Mouse (Mus musculus) urinary bladder, adult 2 months (tissue): ENCODE data around the gene Soat1. TPM values are rescaled to one million over a fixed set of nuclear protein-coding genes. Genes with fewer than 3 reads are reported as not detected.
"Not testable (repeated sequence)": the region's sequence is repeated elsewhere in the genome, so short reads cannot be mapped to it uniquely, and the experiment has no call there.

ENCODE experiments used
- DNase-seq: peaks from one replicate; pipeline ENCODE4 v3.0.0; 2022; ENCODE audit warnings: low spot score
- polyA plus RNA-seq: library from polyadenylated mRNA; depleted of rRNA; stranded (reverse); fragments of >200 nt; gene quantifications from 2 replicates; pipeline ENCODE4 v1.2.3, GENCODE M21; 2012; rRNA removed

The Soat1 gene
- 16.5 and 22.0 TPM in 2 replicates for polyA plus RNA-seq

DNA sequence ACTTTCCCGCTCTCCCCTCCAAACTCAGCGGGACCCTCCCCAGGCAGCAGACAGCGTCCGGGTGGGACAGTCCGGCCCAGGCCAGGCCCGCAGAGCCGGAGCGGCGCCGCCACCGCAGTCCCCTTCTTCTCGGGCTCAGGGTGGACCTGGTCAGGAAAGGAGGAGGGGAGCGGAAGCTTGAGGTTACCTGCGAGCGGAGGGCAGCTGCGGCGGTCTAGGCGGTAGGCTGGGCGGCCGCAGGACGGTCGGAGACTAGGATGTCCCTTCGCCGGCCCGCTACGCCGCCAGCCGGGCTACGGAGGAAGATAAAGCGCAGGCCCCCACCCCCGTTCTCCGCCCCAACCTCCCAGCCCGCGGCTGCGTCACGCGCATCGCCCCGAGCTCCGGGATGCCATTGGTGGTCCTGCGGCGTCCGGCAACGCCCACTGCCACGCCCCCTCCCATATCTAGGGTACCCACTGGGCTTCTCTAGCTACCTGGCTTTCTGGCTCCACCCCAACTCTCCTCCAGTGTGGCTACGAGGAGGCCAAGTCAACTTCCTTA is at the start of gene Soat1:
Gene Soat1, minus strand, starts transcription at position 371 of the 543 bp plus-strand sequence.
- peak; percentile 53 for DNase-seq

GRCm38 (mm10) chr1:156523842-156524241 is 49.7 kb upstream of the Soat1 start, which contains the start of gene Gm10031:
Gene Gm10031, plus strand, starts transcription at chr1:156524012.
- DNase-seq = not testable (repeated sequence)

- DNase-seq = no peak
These were observed 47.8 kb upstream of the Soat1 start for GRCm38 (mm10) chr1:156521796-156522517.

GRCm38 (mm10) chr1:156520136-156520780 is 46.1 kb upstream of the Soat1 start:
- no peak for DNase-seq

GRCm38 (mm10) chr1:156507753-156508152 is 33.6 kb upstream of the Soat1 start:
- no peak for DNase-seq

- DNase-seq = no peak
These were observed 31.8 kb upstream of the Soat1 start for GRCm38 (mm10) chr1:156505901-156506300.

DNA sequence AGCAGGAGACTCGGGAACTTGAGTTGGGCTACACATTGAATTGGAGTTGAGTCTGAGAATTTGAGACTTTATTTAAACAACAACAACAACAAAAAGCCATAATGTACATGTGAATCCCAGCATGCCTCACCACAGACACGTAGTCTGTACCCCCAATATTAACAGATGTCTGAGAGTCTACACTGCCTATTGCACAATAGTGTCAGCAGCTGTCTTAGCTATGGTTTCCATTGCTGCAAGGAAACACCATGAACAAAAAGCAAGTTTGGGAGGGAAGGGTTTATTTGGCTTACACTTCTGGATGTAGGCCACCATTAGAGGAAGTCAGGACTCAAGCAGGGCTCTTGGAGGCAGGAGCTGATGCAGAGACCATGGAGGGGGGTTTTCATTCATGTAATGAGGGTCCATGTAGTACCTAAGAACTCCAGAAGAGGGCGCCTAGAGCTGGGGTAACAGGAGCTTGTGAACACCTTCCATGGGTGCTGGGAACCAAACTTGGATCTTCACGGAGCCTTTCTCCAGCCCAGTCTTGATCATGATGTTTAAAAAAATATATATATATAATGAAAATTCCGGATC is 30.9 kb upstream of the Soat1 start:
- DNase-seq = no peak

DNA sequence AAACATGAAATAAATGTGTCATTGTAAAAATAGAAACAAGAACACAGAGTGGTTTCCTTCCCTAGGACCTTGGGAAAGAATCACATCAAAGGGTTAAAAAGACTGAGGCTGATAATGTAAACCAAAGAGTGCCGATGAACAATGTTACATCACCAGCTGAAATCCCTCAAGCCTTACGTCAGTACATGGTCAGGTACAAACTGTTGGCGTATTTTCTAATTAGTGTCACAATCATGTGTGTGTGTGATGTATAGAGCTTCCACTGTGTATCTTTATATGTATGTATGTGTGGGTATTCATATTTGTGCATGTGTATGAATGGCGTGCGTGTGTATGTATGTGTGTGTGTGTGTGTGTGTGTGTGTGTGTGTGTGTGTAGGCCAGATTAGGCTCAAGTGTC is 22.8 kb upstream of the Soat1 start:
- no peak for DNase-seq

- no peak for DNase-seq
These were observed 20.9 kb upstream of the Soat1 start for GRCm38 (mm10) chr1:156495025-156495424.

- DNase-seq = no peak
These were observed 17.2 kb upstream of the Soat1 start for GRCm38 (mm10) chr1:156491226-156491796.

- no peak for DNase-seq
These were observed 13.9 kb upstream of the Soat1 start for GRCm38 (mm10) chr1:156488031-156488430.

DNA sequence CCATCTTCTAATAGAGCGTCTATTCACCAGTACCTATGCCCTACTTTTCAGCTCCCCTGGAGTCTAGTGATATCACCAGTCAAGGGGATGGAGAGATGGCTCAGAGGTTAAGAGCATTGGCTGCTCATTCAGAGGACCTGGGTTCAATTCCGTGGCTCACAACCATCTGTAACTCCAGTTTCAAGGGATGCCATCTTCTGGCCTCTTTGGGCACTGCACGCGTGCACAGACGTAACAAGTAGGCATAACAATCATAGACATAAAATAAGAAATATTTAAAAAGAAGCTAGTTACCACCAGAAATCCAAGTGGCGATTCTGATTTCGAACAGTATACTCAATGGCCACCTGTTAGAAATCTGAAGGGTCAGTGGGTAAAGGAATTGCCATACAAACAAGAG is 13.4 kb upstream of the Soat1 start:
- DNase-seq = no peak

DNA sequence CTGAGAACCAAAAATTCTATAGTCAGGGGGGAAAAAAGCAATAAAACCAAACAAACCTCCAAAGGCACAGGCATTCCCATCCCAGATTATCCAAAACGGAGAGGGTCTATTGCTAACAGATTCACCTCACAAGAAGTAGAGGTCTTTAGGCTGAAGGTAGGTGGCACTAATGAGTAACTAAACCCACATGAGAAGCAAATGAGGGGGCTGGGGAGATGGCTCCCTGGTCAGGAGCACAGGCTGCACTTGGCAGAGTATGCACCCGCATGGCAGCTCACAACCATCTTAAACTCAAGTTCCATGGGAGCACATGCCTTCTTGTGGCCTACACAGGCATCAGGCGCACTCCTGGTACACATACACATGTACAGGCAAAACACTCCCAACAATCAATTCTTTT is 7.7 kb upstream of the Soat1 start:
- no peak for DNase-seq

DNA sequence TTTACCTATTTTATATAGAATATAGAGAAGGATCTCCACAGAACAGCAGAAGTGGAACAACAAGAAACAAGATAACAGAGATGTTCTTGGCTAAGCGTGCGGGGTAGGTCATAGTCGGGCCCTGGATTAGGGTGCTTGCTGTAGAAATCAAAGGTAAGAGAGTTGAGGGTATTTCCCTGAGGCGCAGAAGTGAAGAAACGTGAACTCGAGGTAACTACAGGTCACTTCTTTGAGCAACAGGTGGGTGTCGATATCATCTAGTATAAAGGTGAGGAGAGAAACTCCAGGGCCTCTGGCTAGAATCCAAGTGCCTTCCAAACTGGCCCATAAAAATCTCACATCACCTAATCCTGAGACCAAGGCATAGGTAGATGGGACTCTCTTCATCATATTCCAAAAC is 2.4 kb upstream of the Soat1 start:
- no peak for DNase-seq

GRCm38 (mm10) chr1:156476016-156476415 is 1.9 kb upstream of the Soat1 start:
- no peak for DNase-seq

DNA sequence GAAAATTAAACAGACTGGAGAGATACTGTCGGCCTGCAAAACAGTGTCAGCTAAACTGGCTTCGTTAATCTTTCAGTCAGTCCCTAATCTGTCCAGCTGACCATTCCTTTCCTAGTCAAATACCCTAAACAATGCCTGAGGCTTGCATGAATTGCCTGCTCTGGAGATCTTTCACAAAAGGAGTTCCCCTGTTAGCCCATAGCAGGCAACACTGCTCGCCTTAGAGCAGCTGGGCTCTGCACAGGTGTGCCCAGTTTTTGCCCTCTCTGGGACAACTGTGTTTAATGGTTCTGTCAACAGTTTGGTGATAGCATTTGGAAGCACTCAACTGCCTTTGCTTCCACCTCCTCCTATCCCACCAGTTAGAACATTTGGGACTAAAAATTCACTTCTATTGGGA is 723 bp upstream of the Soat1 start:
- no peak for DNase-seq

- DNase-seq = no peak
These were observed 1.1 kb downstream of the Soat1 start for GRCm38 (mm10) chr1:156473003-156473402.

DNA sequence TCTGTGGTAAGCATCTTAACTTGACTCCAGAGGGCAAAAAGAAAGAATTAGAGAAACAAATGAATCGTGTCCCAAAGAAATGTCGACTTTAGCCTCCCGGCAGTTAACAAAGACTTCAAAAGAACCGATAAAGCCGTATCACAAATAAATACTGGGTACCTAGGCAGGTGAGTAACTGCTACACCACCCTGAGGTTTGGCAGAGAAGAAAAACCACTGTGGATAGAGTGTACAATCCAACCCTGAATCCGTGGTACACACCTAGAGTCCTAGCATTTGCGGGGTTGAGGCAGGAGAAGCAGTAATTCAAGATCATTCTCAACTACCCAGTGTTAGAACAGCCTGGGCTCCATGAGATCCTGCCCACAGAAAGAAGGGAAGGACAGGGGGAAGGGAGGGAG is 2.2 kb downstream of the Soat1 start:
- DNase-seq = no peak

GRCm38 (mm10) chr1:156471071-156471470 is 3.1 kb downstream of the Soat1 start:
- DNase-seq = no peak

- DNase-seq = no peak
These were observed 3.6 kb downstream of the Soat1 start for GRCm38 (mm10) chr1:156470557-156470956.

DNA sequence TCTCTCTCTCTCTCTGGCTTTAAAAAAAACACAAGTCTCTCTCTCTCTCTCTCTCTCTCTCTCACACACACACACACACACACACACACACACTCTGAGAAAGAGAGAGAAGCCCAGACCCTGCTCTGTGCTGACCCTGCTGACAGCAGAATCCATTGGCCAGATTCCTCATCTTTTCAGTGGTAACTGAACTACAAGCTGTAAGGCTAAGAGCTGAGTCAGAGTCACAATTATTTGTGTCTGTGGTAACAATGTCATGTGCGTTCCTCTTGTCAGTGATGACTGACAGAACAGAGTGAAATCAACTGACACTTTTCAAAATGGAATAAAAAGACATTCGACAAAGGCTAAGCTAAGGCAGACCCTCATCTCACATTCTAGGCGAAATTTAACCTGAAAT is 5.6 kb downstream of the Soat1 start:
- no peak for DNase-seq

DNA sequence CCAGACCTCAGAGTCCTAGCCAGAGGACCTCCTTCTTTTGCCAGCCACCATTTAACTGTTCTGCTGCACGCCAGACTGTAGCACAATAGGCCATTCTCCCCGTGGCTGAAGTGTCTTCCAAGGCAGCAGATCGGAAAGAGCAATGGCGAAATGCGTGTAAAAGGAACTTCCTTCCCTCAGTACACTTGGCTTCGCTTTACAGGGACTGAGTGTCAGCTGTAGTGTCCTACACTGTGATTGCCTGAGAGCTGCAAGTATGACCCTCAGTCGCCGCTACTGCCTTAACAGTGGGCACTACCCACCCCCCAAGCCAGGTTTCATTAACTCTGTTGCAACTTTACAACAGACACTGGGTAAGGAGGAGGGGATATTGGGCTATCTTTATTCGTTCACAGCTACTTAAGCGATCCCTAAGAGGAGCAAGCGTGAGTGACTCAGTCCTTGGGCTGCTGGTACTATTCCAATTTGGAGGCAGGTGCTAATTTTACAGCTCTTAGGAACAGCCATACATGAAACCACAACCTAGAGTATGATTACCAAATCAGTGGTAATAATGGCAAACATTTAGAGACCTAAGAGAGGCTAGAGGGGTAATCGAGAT is 6.4 kb downstream of the Soat1 start:
- DNase-seq = no peak
